Mouse (Mus musculus): ENCODE measurements around the gene Hoxa3. TPM values are rescaled to one million over a fixed set of nuclear protein-coding genes. Genes with fewer than 3 reads are reported as not detected.

The Hoxa3 gene
- total and polyA plus RNA-seq, 2 experiments from 2014 or later, result 1.6 TPM; not detected in 1

DNA sequence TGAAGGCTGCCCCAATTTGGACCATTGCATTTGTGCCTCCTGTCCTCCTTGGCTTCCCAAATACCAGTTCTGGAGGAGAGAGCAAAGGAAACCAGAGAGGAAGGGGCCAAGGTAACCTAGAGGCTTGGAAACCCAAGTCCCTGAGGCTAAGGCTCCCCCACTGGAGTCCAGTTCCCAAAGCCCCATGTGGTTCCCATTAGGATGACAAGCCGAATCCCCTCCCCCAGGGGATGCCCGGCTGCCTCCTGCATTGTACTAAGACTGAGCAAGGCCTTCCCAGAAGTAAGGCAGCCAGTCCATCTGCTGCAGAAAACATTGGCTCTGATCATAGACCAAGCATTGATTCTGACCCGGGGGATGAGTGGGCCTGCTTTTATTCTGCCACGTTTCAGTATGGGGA, 41.8 kb downstream of the Hoxa3 start:
- ATAC-seq (ENCODE audit: low FRiP score) (no peak), DNase-seq (ENCODE audit: low spot score) (no peak)
- Histone ChIP-seq H3K4me2 (ENCODE audit: low read depth, low read length, poor library complexity, severe bottlenecking) (no peak overlapping the region), H3K4me3 (ENCODE audit: low read depth, low read length) (no peak overlapping the region), H3K9me3 (ENCODE audit: low read length) (no peaks in the 10 kb centered on the region), H3K27ac (ENCODE audit: low read depth, low read length) (no peak overlapping the region), H3K4me1 (ENCODE audit: insufficient read depth, low read length) (no peaks in the 10 kb centered on the region), H3K27me3 (ENCODE audit: insufficient read depth, low read length) (peaks cover 76% of the 10 kb centered on the region), H3K9ac (replicated peaks; ENCODE audit: low read length, poor library complexity, severe bottlenecking) (no peak overlapping the region), H3K36me3 (ENCODE audit: insufficient read depth, low read length) (no peaks in the 10 kb centered on the region)
- 3% methylated on average over 4 of the region's 4 CpGs for WGBS
- no peak for TF ChIP-seq CTCF (IDR thresholded peaks at IDR 0.05)

DNA sequence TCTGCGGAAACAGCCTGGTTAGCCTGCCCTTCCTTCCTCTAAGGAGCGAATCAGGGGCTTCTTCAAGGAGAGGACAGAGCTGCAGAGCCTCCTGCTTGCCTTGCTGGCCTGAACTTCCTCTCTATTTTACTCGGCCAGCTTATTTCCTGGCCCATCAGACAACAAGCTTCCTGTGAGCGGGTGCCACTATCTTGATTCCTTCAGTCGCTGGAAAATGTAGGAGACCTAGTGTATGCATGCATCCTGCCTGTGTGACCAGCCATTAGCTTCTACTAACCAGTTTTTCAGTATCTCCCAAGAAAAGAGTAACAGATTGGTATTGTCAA, 42.3 kb downstream of the Hoxa3 start:
- ATAC-seq (ENCODE audit: low FRiP score) (no peak), DNase-seq (ENCODE audit: low spot score) (no peak)
- peaks cover 80% of the 10 kb centered on the region for H3K27me3 ChIP-seq (ENCODE audit: insufficient read depth, low read length)
- H3K9ac ChIP-seq (replicated peaks; ENCODE audit: low read length, poor library complexity, severe bottlenecking), result no peak overlapping the region
- H3K4me3 ChIP-seq (ENCODE audit: low read depth, low read length), result no peak overlapping the region
- H3K9me3 ChIP-seq (ENCODE audit: low read length), result no peaks in the 10 kb centered on the region
- no peak overlapping the region for H3K27ac ChIP-seq (ENCODE audit: low read depth, low read length)
- TF ChIP-seq CTCF (IDR thresholded peaks at IDR 0.05), result no peak
- H3K4me1 ChIP-seq (ENCODE audit: insufficient read depth, low read length), result no peaks in the 10 kb centered on the region
- H3K4me2 ChIP-seq (ENCODE audit: low read depth, low read length, poor library complexity, severe bottlenecking), result no peak overlapping the region
- no peaks in the 10 kb centered on the region for H3K36me3 ChIP-seq (ENCODE audit: insufficient read depth, low read length)
- WGBS, result 9% methylated on average over 5 of the region's 5 CpGs

DNA sequence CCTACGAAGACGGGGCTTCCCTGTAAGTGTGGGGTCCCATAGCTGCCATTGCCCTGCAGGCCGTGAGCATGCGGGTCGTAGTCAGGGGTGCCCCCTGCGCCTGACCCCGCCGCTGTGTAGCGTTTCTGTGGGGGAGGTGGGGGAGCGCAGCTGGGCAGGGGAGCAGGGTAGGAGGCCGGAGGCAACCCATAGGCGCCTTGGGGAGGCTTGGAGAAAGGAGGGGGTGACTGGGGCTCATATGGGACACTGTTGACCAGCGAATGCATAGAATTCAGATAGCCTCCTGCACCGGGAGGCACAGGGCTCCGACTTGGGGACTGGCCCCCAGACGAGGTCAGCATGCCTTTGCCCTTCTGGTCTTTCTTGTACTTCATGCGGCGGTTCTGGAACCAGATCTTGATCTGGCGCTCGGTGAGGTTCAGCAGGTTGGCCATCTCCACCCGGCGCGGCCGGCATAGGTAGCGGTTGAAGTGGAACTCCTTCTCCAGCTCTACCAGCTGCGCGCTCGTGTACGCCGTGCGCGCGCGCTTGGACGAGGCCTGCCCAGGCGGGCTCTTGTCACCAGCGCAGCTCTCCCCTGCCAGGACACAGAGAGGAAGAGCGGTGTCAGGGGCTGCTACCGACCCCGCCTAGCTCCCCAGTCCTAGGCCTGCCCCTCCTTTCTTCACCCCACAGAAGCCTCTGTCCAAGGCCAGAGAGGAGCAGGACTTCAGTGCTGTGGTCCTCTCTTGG, 42.8 kb downstream of the Hoxa3 start:
- Histone ChIP-seq H3K27me3 (ENCODE audit: insufficient read depth, low read length) (peaks cover 80% of the 10 kb centered on the region), H3K4me2 (ENCODE audit: low read depth, low read length, poor library complexity, severe bottlenecking) (no peak overlapping the region), H3K9ac (replicated peaks; ENCODE audit: low read length, poor library complexity, severe bottlenecking) (no peak overlapping the region), H3K27ac (ENCODE audit: low read depth, low read length) (no peak overlapping the region), H3K4me3 (ENCODE audit: low read depth, low read length) (no peak overlapping the region), H3K9me3 (ENCODE audit: low read length) (no peaks in the 10 kb centered on the region), H3K4me1 (ENCODE audit: insufficient read depth, low read length) (no peaks in the 10 kb centered on the region), H3K36me3 (ENCODE audit: insufficient read depth, low read length) (no peaks in the 10 kb centered on the region)
- TF ChIP-seq CTCF (IDR thresholded peaks at IDR 0.05), result no peak
- 3% methylated on average over 40 of the region's 40 CpGs for WGBS
- DNase-seq (ENCODE audit: low spot score), result no peak
- ATAC-seq (ENCODE audit: low FRiP score), result no peak

DNA sequence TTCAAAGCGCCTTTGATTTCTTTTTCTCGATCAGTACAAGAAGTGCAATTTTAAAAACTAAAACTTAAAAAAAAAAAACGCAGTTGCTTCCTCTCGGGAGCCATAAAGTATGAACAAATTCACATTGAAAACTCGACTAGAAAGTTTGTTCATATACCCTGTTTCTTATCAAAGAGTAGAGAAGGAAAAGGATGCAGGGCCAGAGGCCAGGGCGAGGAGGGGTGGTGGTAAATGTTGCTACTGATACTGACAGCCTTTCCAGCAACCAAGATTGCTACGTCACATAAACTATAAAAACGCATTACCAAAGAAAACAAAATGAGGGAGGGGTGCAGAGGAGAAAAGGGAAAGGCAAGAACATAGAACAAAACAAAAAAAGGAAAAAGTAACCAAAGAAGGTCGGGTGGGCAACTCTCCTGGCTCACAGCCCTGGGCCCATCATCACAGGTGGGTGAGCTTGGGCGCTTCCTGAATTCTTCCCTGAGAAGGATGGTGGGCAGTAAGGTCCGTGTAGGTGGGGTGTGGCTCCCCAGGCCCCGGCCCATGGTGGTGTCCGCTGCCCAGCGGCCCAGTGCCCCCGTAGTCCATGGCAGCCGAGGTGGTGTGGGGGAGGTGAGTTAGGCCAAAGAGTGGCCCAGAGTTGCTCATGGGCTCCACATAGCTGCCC, 43.5 kb downstream of the Hoxa3 start:
- H3K27me3 ChIP-seq (ENCODE audit: insufficient read depth, low read length), result peaks cover 78% of the 10 kb centered on the region
- no peak overlapping the region for H3K9ac ChIP-seq (replicated peaks; ENCODE audit: low read length, poor library complexity, severe bottlenecking)

DNA sequence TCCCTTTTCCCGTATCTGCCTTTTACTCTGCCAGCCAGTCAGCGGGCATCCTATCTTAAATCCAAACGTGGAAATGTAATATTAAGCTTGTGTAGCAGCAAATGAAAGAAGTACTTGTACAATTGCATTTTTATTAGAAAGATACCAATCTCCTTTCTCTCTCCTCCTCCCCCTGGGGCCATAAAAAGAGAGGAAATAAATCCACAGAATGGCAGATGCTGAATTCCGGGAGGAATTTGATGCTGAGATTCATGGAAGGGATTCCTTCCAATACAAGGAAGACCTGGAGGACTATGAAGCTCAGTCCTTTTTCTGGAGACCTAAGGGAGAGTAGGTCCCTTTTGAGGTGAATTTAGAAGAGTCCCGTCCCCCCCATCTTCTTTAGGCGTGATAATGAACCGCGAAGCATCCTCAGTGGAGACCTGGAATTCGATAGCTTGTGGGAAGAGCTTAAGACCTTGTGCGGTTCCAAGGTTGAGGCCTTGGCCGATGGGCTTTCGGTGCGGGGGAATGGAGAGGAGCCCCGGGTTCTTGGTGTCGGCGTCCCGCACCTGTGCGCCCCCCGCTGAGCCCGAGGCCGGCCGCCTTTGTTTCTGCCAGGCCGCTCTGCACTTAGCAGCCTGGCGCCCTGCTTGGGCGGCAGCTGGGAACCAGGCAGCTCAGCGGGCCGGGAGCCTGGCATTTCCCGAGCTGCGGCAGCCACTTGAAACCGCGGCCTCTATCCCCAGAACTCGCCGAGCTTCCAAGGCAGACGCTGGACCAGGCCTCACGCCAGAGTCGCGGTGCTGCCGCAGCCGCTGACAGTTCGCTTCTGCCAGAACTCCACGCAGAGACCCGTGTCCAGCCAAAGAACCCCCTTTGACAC, 44.7 kb downstream of the Hoxa3 start:
- Histone ChIP-seq H3K36me3 (ENCODE audit: insufficient read depth, low read length) (no peaks in the 10 kb centered on the region), H3K9me3 (ENCODE audit: low read length) (no peaks in the 10 kb centered on the region), H3K4me3 (ENCODE audit: low read depth, low read length) (no peak overlapping the region), H3K4me2 (ENCODE audit: low read depth, low read length, poor library complexity, severe bottlenecking) (no peak overlapping the region), H3K27me3 (ENCODE audit: insufficient read depth, low read length) (peaks cover 82% of the 10 kb centered on the region), H3K27ac (ENCODE audit: low read depth, low read length) (no peak overlapping the region), H3K9ac (replicated peaks; ENCODE audit: low read length, poor library complexity, severe bottlenecking) (no peak overlapping the region), H3K4me1 (ENCODE audit: insufficient read depth, low read length) (no peaks in the 10 kb centered on the region)
- TF ChIP-seq CTCF (IDR thresholded peaks at IDR 0.05), result no peak
- no peak for DNase-seq (ENCODE audit: low spot score)
- WGBS, result 1% methylated on average over 42 of the region's 42 CpGs
- ATAC-seq (ENCODE audit: low FRiP score), result no peak

More for the DNA sequence above, 43.5 kb downstream of the Hoxa3 start:
- 4% methylated on average over 16 of the region's 16 CpGs for WGBS
- H3K4me3 ChIP-seq (ENCODE audit: low read depth, low read length), result no peak overlapping the region
- H3K4me1 ChIP-seq (ENCODE audit: insufficient read depth, low read length), result no peaks in the 10 kb centered on the region
- no peak overlapping the region for H3K27ac ChIP-seq (ENCODE audit: low read depth, low read length)
- ATAC-seq (ENCODE audit: low FRiP score), result no peak
- H3K9me3 ChIP-seq (ENCODE audit: low read length), result no peaks in the 10 kb centered on the region
- H3K4me2 ChIP-seq (ENCODE audit: low read depth, low read length, poor library complexity, severe bottlenecking), result no peak overlapping the region
- DNase-seq (ENCODE audit: low spot score), result no peak
- TF ChIP-seq CTCF (IDR thresholded peaks at IDR 0.05), result no peak
- no peaks in the 10 kb centered on the region for H3K36me3 ChIP-seq (ENCODE audit: insufficient read depth, low read length)
